Mouse (Mus musculus) hindbrain, postnatal 0 days (tissue): ENCODE data around the gene Sh3yl1. TPM values are rescaled to one million over a fixed set of nuclear protein-coding genes. Genes with fewer than 3 reads are reported as not detected.
A peak's percentile ranks its signal among the peaks of the same experiment; 100 is the strongest.

Experiments
- ATAC-seq: fragments of 200-750 bp; cut with Nextera tagmentation; 2 replicates; pipeline ENCODE4 v1.8.0; 2017; ENCODE audit warnings: mild to moderate bottlenecking, moderate TSS enrichment, moderate library complexity
- DNase-seq: peaks from one replicate; pipeline ENCODE4 v3.0.0-alpha.2; 2015; ENCODE audit warnings: low spot score
- H3K27ac ChIP-seq: fragments of 300-500 bp; sonication (generic); 2 replicates; pipeline ENCODE4 v1.5.1; 2014; ENCODE audit warnings: mild to moderate bottlenecking
- H3K27me3 ChIP-seq: fragments of 300-500 bp; sonication (generic); 2 replicates; pipeline ENCODE4 v1.6.1; 2014; ENCODE audit warnings: low read length, mixed read lengths; ENCODE audit not compliant: insufficient read depth
- H3K36me3 ChIP-seq: fragments of 300-500 bp; sonication (generic); 2 replicates; pipeline ENCODE4 v1.6.1; 2014; ENCODE audit warnings: low read length, mixed read lengths; ENCODE audit not compliant: insufficient read depth
- H3K4me1 ChIP-seq: fragments of 300-500 bp; sonication (generic); 2 replicates; pipeline ENCODE4 v1.6.1; 2014; ENCODE audit warnings: antibody characterized with exemption, low read length, mixed read lengths; ENCODE audit not compliant: insufficient read depth
- H3K4me2 ChIP-seq: fragments of 300-500 bp; sonication (generic); 2 replicates; pipeline ENCODE4 v1.6.1; 2014; ENCODE audit warnings: low read depth, mild to moderate bottlenecking, low read length, moderate library complexity, mixed read lengths
- H3K4me3 ChIP-seq: fragments of 300-500 bp; sonication (generic); 2 replicates; pipeline ENCODE4 v1.5.1; 2014; ENCODE audit warnings: low read length
- H3K9ac ChIP-seq: fragments of 300-500 bp; sonication (generic); replicated peaks from 2 replicates; pipeline ENCODE4 v1.6.1; 2014; ENCODE audit warnings: mild to moderate bottlenecking, low read length, moderate library complexity, mixed read lengths
- H3K9me3 ChIP-seq: fragments of 300-500 bp; sonication (generic); 2 replicates; pipeline ENCODE4 v1.6.1; 2016; ENCODE audit warnings: low read length, mixed read lengths
- CTCF ChIP-seq: IDR thresholded peaks from 2 replicates; pipeline ENCODE4 v1.5.1; 2016; ENCODE audit warnings: antibody characterized with exemption, control low read depth, low read depth
- WGBS: fragments of 180-500 bp; shearing (Covaris S2); extraction: QIAGEN DNeasy Blood & Tissue Kit; methylation state at CpG from one replicate; pipeline ENCODE4 v1.1.7; 2014; 5-methylcytosine and 5-hydroxymethylcytosine counted together
- polyA plus RNA-seq: library from polyadenylated mRNA; unstranded; fragments of >200 nt; fragmentation: Nextera tagmentation; extraction: Ambion mirVana; gene quantifications from 2 replicates; pipeline ENCODE4 v1.2.1, GENCODE M21; 2015
- total RNA-seq: library from RNA; depleted of rRNA; stranded (reverse); fragments of >200 nt; gene quantifications from 2 replicates; pipeline ENCODE4 v1.2.3, GENCODE M21; 2014; rRNA removed

Gene Sh3yl1
- total RNA-seq (10.8 and 13.8 TPM in 2 replicates), polyA plus RNA-seq (42.4 and 43.1 TPM in 2 replicates)

DNA sequence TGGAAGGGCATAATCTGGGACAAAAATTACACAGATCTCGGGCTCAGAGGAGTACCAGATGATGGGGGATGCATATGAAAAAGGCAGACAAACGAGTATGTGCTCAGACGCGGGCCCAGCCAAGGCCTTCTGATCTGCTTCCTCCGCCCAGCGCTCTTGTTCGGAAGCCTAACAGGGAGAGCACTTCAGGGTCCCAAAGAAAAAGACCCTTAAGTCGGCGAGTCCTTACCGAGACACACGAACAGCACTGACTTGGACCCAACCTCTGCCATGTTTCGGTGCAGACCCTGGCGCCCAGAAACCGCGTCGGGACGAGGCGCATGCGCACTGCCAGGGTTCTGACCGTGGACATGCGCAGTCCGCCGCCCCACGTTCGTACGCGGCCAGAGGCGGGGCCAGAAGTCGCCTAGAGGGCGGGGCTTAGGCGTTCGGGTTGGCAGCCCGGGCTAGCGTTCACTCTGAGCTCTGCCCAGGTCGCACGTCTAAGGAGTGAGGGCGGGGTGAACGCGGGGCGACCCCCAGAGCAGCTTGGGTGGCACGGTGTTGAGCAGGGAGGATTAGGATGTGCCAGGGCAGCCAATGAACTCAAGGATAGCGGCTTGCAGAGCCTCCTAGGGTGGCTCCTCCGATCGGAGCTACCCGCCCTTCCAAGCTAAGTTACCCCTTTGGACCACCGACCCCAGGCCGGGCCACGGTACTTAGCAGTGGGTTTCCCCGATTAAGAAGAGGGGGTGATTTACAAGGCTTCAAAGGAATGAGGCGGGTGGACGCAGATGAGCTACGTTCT is at the start of gene Sh3yl1, which contains the start of gene Acp1:
Gene Sh3yl1 (plus strand): TSS at position 408 of the 787 bp plus-strand sequence.
Gene Acp1 (minus strand): TSS at position 329 of the 787 bp plus-strand sequence.
- peak within 1 kb of the TSS; percentile 75 for H3K4me3 ChIP-seq
- peaks cover 8% of the 10 kb centered on the region for H3K4me1 ChIP-seq
- no peaks in the 10 kb centered on the region for H3K36me3 ChIP-seq
- H3K27ac ChIP-seq, result peak within 1 kb of the TSS; percentile 74
- DNase-seq, result peak; percentile 97
- H3K4me2 ChIP-seq, result peak within 1 kb of the TSS; percentile 96
- no peak for TF ChIP-seq CTCF
- under 1% methylated on average over 52 of the region's 52 CpGs for WGBS
- ATAC-seq, result peak; percentile 99
- H3K9ac ChIP-seq, result peak within 1 kb of the TSS; percentile 80
- H3K9me3 ChIP-seq, result no peaks in the 10 kb centered on the region
- no peaks in the 10 kb centered on the region for H3K27me3 ChIP-seq

DNA sequence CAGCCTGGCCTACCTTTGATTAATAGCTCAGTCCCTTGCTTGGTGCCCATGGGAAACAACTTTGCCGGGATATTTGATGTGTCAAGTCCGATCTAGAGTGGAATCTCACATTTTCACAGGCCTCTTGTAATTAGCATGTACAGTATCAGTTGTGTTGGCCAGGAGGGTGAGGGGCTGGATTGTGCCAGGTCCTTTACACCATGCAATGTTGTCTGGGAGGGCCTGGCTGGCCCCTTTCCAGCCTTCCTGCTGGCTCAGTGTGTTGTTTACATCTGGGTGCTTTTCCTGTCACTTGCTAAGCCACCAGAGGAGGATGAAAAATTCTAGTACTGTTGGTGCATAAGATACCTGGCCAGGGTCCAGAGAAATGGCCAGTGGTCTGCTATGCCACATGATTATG is 47.1 kb upstream of the Sh3yl1 start:
- Histone ChIP-seq H3K9me3 (no peaks in the 10 kb centered on the region), H3K4me1 (peaks cover 5% of the 10 kb centered on the region; the same call in 1 of the 2 replicates), H3K9ac (no peak overlapping the region), H3K27me3 (no peaks in the 10 kb centered on the region), H3K4me2 (no peak overlapping the region), H3K4me3 (no peak overlapping the region), H3K27ac (no peak overlapping the region), H3K36me3 (no peaks in the 10 kb centered on the region)
- TF ChIP-seq CTCF, result no peak
- WGBS, result 43% methylated on average over 2 of the region's 2 CpGs
- ATAC-seq, result peak; percentile 53
- peak; percentile 66 for DNase-seq

DNA sequence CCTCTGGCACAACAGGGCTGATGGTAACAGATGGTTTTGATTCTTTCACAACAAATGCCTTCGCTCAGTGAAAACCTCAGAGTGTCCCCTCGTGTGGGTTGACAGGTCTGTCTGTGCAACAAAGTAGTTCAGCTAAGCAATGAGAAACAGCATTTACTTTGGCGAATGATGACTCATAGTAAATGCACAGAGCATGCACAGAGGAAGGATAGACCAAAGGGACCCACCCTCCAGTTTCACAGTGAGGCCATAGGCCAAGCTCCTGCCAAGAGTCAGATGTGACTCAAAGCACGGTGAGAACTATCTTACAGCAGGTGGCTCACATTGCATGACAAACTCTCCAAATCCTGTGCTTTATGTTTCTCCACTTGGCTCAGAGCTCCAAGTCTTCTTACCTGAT is 45.7 kb upstream of the Sh3yl1 start:
- Histone ChIP-seq H3K9ac (no peak overlapping the region), H3K9me3 (no peaks in the 10 kb centered on the region), H3K4me1 (peaks cover 5% of the 10 kb centered on the region; the same call in 1 of the 2 replicates), H3K4me3 (no peak overlapping the region), H3K27ac (no peak overlapping the region), H3K27me3 (no peaks in the 10 kb centered on the region), H3K36me3 (no peaks in the 10 kb centered on the region), H3K4me2 (no peak overlapping the region)
- 76% methylated on average over 4 of the region's 4 CpGs for WGBS
- no peak for ATAC-seq
- TF ChIP-seq CTCF, result no peak
- DNase-seq, result no peak

DNA sequence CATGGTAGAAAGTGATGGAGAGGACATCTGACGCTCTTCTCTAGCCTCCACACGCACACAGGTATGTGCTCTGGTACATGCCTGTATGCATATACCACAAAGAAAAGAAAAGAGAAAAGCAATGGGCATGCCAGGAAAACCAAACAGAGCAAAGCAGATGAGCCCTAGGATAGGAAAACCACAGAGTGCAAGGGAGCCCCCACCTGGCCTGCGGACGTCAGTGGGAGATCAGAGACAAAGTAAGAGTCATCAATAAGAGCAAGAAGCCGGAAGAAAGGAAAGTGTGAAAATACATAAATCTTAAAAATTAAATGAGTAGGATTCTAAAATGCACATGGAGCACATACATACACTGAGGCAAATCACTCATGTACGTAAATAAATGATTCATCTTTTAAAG is 32.0 kb upstream of the Sh3yl1 start:
- no peak overlapping the region for H3K27ac ChIP-seq
- WGBS, result 71% methylated on average over 6 of the region's 6 CpGs
- peak; percentile 46 for TF ChIP-seq CTCF
- H3K36me3 ChIP-seq, result no peaks in the 10 kb centered on the region
- no peak overlapping the region for H3K4me2 ChIP-seq
- DNase-seq (peak; percentile 17), ATAC-seq (no peak)
- peaks cover 4% of the 10 kb centered on the region; the same call in 1 of the 2 replicates for H3K4me1 ChIP-seq
- no peak overlapping the region for H3K9ac ChIP-seq
- H3K4me3 ChIP-seq, result no peak overlapping the region
- peaks cover 4% of the 10 kb centered on the region for H3K27me3 ChIP-seq
- no peaks in the 10 kb centered on the region for H3K9me3 ChIP-seq

DNA sequence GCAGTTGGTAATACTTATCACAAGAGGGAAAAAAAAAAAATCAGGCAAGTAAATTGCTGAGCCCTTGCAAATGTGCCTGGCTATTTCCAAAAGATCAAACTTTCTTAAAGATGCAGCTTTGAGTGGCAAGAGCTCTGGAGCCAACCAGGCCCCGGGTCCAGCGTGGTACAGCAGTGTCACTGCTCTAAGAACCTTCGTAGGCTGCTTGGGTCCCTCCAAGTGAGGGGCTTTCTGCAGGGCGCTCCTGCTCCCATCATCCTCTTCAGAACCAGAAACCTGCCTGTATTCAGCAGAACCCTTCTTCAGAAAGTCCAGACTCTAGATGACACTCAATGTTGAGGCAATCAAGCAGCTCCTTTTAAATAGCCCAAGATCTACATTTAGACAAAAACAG is 27.9 kb upstream of the Sh3yl1 start:
- DNase-seq (no peak), ATAC-seq (no peak)
- Histone ChIP-seq H3K27me3 (peaks cover 14% of the 10 kb centered on the region), H3K36me3 (no peaks in the 10 kb centered on the region), H3K9ac (no peak overlapping the region; the same call in 1 of the 2 replicates), H3K4me3 (peak overlapping the region; percentile 53), H3K4me2 (peak overlapping the region; percentile 99), H3K9me3 (no peaks in the 10 kb centered on the region), H3K4me1 (peaks cover 7% of the 10 kb centered on the region; the same call in 1 of the 2 replicates), H3K27ac (no peak overlapping the region)
- no peak for TF ChIP-seq CTCF
- 15% methylated on average over 4 of the region's 4 CpGs for WGBS

DNA sequence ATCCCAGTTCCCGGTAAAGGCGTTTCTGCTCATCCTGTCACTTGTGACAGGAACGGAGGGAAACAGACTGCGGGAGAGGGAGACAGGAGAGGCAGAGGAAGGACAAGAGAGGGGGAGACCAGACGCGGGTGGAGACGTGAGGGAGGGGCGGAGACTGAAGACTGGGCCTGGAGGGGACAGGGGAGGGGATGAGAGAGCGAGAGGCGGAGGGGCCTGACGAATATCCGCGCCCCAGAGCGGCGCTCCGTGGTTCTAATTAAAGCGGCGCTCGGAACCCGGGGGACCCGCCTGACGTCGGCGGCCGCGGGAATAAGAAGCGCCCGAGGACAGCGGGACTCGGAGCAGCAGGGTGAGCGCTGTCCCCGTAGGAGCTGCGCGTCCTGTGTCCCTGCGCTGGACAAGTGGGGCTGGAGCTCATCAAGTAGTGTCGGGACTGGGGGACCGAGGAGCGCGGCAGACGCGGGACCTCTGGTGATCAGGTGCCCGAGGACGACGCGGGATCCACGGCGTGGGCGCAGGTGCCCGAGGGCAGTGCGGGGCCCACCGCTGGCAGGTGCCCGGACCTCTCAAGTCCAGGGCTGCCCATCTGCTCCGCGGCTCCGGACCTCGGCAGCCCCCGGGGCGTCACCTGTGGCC is 27.4 kb upstream of the Sh3yl1 start, which contains the start of gene Alkal2:
Gene Alkal2 (plus strand): TSS at position 337 of the 636 bp plus-strand sequence.
- Histone ChIP-seq H3K27ac (no peak within 1 kb of the TSS), H3K9me3 (no peaks in the 10 kb centered on the region), H3K4me1 (peaks cover 7% of the 10 kb centered on the region; the same call in 1 of the 2 replicates), H3K4me3 (peak within 1 kb of the TSS; percentile 53), H3K4me2 (peak within 1 kb of the TSS; percentile 99), H3K9ac (peak within 1 kb of the TSS; percentile 44), H3K27me3 (peaks cover 14% of the 10 kb centered on the region), H3K36me3 (no peaks in the 10 kb centered on the region)
- TF ChIP-seq CTCF, result no peak
- peak; percentile 14 for DNase-seq
- peak; percentile 49; the same call in 1 of the 2 replicates for ATAC-seq
- under 1% methylated on average over 56 of the region's 58 CpGs for WGBS
